Mouse (Mus musculus): Measurements from ENCODE around the gene Tbc1d14.

The Tbc1d14 gene

DNA sequence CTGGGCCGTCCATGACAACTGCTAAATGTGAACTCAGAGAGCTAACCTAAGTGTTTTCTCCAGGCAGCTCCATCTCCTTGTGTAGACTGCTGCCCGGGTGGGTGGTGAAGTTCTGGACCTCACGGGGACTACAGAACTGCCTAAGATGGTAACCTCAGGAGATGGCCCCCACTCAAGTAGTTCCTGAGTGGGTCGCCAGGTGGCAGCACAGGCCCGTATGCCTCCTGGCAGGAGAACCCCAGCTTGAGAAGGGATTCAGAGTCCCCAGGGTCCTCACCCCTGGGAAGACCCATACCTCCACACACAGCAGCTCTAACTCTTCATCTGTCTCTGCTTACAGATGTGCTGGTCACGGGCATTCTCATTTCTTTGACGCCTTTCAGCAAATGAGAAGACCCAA lies 130.3 kb downstream of the Tbc1d14 start:
- DNase-seq (ENCODE audit: low spot score in 2 of 2): peak; percentile 48 to 74

DNA sequence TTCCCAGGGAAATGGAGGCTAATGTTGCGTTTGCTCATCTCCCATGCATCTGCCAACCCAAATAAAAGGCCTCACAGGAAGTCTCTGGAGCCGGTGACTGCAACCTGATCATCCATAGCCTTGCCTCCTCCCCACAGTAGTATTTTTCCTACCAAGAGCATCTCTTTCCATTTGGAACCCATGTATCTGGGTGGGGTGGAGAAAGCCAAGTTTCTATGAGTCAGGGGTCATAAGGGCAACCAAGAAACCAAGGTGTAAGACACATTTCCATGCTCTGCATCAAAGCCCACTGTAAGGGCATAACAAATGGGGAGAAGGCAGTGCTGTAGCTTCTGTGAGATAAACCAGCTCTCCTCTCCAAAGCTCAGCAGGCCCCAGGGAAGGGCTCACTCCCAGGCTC lies 131.8 kb downstream of the Tbc1d14 start:
- DNase-seq (ENCODE audit: low spot score in 2 of 2): no peak

DNA sequence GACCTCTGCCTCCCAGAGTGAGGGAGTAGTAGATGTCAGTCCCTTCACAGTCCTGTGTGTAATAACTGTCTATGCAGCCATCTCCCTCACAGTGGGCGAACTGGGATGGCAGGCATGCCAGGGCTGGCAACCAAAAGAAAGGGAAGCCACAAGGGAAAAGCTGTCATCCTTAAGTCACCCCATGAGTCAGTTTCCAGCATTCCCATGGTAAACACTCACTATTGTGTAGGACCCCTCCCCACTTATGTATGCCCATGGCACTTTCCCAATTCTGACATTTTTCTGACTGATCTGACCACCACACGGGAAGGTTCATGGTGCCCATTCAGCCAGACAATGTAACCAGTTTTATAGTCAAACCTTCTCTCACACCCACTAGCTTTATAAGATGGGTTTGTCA lies 132.4 kb downstream of the Tbc1d14 start:
- DNase-seq (ENCODE audit: low spot score in 2 of 2): no peak

DNA sequence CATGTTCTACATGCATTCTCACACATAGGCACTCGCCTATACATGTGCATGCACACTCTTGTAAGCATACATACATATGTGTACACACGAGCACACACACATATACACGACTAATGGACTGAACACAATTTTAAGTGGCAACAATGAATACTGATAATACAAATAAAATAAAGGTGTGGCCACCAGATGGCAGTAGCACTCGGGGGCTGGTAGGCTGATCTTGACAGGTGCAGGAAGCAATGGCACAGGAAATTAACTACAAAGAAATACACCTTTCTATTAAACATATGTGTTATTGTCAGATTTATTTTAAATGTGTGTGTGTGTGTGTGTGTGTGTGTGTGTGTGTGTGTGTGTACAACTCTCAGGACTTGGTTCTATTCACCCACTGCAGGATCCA lies 134.2 kb downstream of the Tbc1d14 start:
- no peak for DNase-seq (ENCODE audit: low spot score in 2 of 2)

DNA sequence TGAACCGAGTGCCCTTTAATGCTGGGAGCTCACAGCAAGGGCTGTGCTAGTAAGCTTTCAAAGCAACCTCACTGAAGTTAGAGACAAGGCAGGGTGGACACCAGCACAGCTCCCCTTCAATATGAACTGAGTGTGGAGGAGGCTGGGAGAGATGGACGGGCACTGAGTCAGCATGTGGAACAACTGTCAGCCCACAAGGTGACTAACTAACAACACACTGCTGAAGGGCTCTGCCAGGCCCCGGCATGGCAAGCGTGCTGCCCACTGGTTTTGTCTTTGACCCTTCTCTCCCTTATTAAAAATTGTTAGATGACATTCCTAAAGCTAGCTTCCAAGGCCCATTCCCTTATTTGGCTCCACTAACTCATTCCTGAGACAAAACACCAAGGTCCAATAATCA lies 135.4 kb downstream of the Tbc1d14 start:
- no peak for DNase-seq (ENCODE audit: low spot score in 2 of 2)

DNA sequence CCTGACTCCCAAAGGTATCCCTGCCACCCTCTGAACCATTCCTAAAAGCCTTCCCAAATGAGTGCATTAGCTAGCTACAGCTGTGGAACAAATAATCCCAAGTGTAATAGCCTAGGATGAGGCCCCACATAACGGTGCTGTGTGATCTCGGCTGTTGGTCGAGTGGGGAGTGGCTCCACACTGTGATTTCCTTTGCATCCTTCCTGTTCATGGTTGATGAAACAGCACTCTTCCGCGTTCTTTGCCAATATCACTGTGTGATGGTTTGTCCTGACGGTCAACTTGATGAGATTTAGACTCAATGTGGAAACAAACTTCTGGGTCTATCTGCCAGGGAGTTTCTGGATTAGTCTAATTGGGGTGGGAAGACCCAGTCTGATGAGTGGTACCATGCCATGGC lies 140.3 kb downstream of the Tbc1d14 start:
- DNase-seq (ENCODE audit: low spot score in 2 of 2): no peak

DNA sequence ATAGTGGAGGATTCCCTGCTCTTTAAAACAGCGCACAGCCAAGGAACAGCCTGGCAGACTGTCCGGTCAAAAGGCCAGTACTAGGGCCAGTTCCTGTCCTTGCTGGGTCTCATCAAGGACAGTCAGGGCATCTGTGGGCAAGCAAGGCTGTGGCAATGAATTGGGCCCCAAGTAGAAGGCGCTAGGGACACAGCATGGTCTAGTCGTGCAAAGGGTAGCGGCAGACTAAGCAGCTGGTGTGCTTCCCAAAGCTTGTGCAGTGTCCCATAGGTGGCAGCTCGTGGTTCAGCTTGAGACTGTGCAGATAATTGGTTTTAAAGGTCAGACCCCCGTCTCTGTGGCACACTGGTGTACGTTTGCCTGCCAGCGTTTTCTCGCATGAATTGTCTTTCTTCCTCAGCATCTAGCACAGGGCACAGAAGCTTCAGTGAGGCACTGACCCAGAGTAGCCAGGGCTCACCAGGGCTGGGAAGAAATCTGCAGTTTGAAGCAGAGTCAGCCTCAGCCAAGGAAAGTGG lies 141.1 kb downstream of the Tbc1d14 start:
- DNase-seq (ENCODE audit: low spot score in 2 of 2): no peak

DNA sequence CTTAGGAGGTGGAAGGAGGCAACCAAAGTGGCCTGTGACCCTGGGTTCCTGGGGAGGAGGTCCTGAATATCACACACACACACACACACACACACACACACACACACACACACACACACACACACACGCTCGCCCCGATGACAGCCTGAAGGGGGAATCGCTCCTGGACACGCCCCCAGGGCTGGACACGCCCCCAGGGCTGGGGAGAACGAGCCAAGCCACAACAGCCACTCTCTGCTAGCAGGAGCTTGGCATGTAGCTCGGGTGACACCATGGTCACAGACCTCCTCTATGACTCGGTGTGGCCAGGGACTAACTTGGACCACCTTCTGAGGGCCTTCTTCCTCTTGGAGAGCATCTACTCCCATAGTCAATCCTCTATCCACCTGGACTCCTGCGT lies 142.0 kb downstream of the Tbc1d14 start:
- DNase-seq (ENCODE audit: low spot score in 2 of 2): no peak

GRCm38 (mm10) chr5:36449710-36450358 lies 143.2 kb downstream of the Tbc1d14 start:
- DNase-seq (ENCODE audit: low spot score in 2 of 2): no peak

DNA sequence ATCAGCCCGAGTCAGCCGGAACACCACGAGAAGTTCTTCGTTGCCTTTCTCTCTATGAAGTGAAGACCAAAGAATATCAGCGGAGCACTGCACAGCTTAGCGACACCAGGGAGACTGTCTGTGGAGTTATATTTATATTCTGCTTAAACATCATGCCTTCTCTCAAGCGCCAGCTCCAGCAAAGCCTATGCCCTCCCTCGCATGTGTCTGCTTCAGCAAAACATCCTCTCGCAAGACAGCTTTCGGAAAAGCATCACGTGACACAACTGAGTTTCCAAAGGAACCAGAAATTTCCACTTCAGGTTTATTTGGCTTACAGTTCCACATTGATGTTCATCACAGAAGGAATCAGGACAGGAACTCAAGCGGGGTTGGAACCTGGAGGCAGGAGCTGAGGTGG lies 145.2 kb downstream of the Tbc1d14 start:
- DNase-seq (ENCODE audit: low spot score in 2 of 2): no peak

DNA sequence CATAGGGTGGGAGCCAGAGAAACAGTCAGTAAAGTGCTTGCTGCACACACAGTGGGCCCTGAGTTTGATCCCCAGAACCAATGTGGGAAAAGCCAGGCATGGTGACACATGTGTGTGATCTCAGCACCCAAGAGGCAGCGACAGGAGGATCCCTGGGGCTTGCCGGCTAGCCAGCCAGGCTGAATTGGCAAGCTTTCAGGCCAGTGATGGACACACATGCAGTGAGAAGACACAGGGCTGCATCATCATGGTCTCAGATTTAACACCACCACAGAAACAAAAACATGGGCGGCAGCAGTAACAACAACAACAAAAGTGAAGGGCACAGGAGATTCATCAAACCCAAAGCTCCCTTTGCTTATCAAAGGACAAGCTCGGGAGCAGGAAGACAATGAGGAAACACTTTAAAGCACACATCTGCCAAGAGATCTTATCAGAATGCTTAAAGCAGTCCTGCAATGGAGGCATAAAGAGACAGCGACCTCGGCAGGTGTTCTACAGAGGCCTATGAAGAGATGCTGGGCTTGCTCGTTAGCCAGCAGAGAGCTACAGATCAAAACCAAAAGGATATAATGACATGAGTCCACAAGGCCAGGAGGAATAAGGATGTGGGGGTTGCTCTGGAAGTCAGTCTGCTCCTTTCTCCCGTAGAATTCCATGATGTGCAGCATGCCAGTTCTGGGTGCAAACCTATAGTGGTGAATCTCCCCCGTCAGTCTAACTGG lies 146.7 kb downstream of the Tbc1d14 start:
- no peak for DNase-seq (ENCODE audit: low spot score in 2 of 2)

DNA sequence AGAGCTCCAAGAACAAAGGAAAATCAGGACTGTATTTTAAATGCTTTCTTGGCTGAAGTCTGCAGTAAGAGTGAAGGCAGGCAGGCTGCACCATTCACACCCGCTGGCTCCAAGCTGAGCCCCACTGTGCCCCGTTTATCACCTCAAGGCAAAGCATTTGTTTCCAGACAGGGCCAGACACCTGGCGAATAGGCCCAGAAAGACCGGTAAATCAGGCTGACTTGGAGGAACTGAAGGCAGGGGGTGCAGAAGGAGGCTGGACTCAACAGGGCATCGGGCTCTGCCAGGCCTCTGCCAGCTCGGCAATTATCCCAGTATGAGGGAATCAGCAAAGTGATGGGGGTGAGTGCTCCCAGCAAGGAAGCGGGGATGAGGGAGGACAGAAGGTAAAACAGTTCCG lies 148.0 kb downstream of the Tbc1d14 start:
- DNase-seq (ENCODE audit: low spot score in 2 of 2): no peak

GRCm38 (mm10) chr5:36444611-36445010 lies 148.5 kb downstream of the Tbc1d14 start:
- DNase-seq (ENCODE audit: low spot score in 2 of 2): no peak

- no peak for DNase-seq (ENCODE audit: low spot score in 2 of 2)
These were observed 152.3 kb downstream of the Tbc1d14 start for GRCm38 (mm10) chr5:36440741-36441140.

All from frontal cortex, postnatal 14 days (tissue).